Mouse (Mus musculus) kidney, adult 2 months (tissue): ENCODE data around the gene 4933427I04Rik.

Experiments
- CTCF ChIP-seq: fragments of 200-500 bp; conservative IDR thresholded peaks from 2 replicates; pipeline ENCODE4 v1.5.1; 2011; ENCODE audit warnings: low read depth, mild to moderate bottlenecking, control low read depth, low read length, moderate library complexity, mixed read lengths; ENCODE audit not compliant: insufficient read depth, insufficient read length
- POLR2A ChIP-seq: fragments of 200-500 bp; IDR thresholded peaks from one replicate; pipeline ENCODE4 v1.6.1; 2011; ENCODE audit warnings: low read depth, low read length, control low read depth

DNA sequence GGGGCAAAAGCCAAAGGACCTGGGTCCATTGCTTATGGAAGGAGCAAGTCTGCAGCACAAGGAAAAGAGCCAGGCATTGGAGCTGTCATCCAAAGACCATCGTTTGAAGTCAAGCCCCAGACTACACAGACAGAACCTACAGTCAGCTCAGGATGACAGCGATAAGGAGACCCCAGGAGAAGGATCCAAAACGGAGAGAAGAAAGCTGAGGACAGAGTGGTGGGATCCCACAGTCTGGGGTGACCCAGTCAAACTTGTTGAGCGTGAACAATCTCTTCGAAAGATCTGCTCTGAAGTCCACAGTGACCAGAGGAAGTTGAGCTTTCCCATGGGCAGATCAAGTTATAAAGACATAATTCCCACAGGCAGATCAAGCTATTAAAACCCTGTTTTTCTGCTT lies 1.1 kb downstream of the 4933427I04Rik start:
- no peak for TF ChIP-seq CTCF
- TF ChIP-seq POLR2A: no peak
